ENCODE assay signal across 8 mouse cellular contexts in genomic region chr9:26999461-27000395, GRCm38 (mm10). TPM values are rescaled to one million over a fixed set of nuclear protein-coding genes. Genes with fewer than 3 reads are reported as not detected.
A peak's percentile ranks its signal among the peaks of the same experiment; 100 is the strongest.
DNase-seq lines count a peak whose midpoint lies in the region; ATAC-seq lines count a peak whose summit lies in the region.

TSS of gene Acad8 (minus strand) at chr9:26999566.
TSS of gene Thyn1 (plus strand) at chr9:26999710.

- under 1% methylated on average over 35 of the region's 35 CpGs for WGBS in lung, embryonic 16.5 days

- peak; percentile 98 for DNase-seq in MEL-GATA-1-ER (ENCODE audit: extremely low read depth, low read depth)
- DNase-seq in cerebellum, adult 8-10 months = peak; percentile 94
- peak; percentile 94 for DNase-seq in forelimb bud, embryonic 11.5 days (ENCODE audit: low read depth, low spot score)
- DNase-seq in layer of hippocampus, adult 9-10 months (ENCODE audit: low spot score) = peak; percentile 90
- DNase-seq in ovary, postnatal 10 days (ENCODE audit: low spot score) = peak; percentile 69
- peak; percentile 87 to 90 for DNase-seq in thymus, postnatal 10 days (ENCODE audit: low spot score in 2 of 2)

- H3K27ac ChIP-seq in lung, embryonic 16.5 days (ENCODE audit: low read length) = peak within 1 kb of the TSS; percentile 76

- H3K4me1 ChIP-seq in lung, embryonic 16.5 days (replicated peaks; ENCODE audit: control insufficient read depth, insufficient read depth, low read length) = peaks cover 16% of the 10 kb centered on the region; the same call in 1 of the 2 replicates

- H3K9ac ChIP-seq in lung, embryonic 16.5 days (ENCODE audit: low read length) = peak within 1 kb of the TSS; percentile 93

- H3K4me2 ChIP-seq in lung, embryonic 16.5 days (ENCODE audit: low read depth, low read length) = peak within 1 kb of the TSS; percentile 81

- H3K4me3 ChIP-seq in lung, embryonic 16.5 days (ENCODE audit: low read length) = peak within 1 kb of the TSS; percentile 68

- ATAC-seq in hematopoietic stem cell, adult 5-6 weeks (replicated peaks in 1 of 2; ENCODE audit: insufficient read depth in 1 of 2, low FRiP score in 2 of 2, low TSS enrichment in 1 of 2, low read depth in 1 of 2, poor library complexity in 2 of 2, severe bottlenecking in 2 of 2) = peak; percentile 96 to 98
- ATAC-seq in lung, embryonic 16.5 days (ENCODE audit: low read depth) = peak; percentile 99

- peaks cover 8% of the 10 kb centered on the region; the same call in 1 of the 2 replicates for H3K36me3 ChIP-seq in lung, embryonic 16.5 days (ENCODE audit: control insufficient read depth, insufficient read depth, low read length)

- no peaks in the 10 kb centered on the region for H3K27me3 ChIP-seq in lung, embryonic 16.5 days (ENCODE audit: control insufficient read depth, insufficient read depth, low read depth, low read length)

- no peaks in the 10 kb centered on the region for H3K9me3 ChIP-seq in lung, embryonic 16.5 days (ENCODE audit: control insufficient read depth, low read length)

RNA-seq across cellular contexts. Expression of gene Acad8, which starts in this region (rescaled TPM):
- 18.1 and 19.1 TPM in 2 replicates for total RNA-seq in hematopoietic stem cell, adult 5-6 weeks (2017)
- polyA plus RNA-seq in lung, embryonic 16.5 days (2015; fragmentation: Nextera tagmentation; extraction: Ambion mirVana) = 49.5 and 53.8 TPM in 2 replicates

RNA-seq across cellular contexts. Expression of gene Thyn1, which starts in this region (rescaled TPM):
- 59.1 and 67.3 TPM in 2 replicates for total RNA-seq in hematopoietic stem cell, adult 5-6 weeks (2017)
- 112 and 123 TPM in 2 replicates for polyA plus RNA-seq in lung, embryonic 16.5 days (2015; fragmentation: Nextera tagmentation; extraction: Ambion mirVana)

Comparison
In these comparisons a context has a peak if more than half of its experiments do, and no peak if none do; other contexts are left out.
1. Peak in every context shown above with its lines: DNase-seq, ATAC-seq, H3K4me3 ChIP-seq and H3K27ac ChIP-seq.